Mouse (Mus musculus) MEL (cell line): ENCODE results near the gene Eif1.

Experiments used
- CTCF ChIP-seq, 3 experiments: IDR thresholded peaks in 2 of 3; conservative IDR thresholded peaks in 1 of 3; 2 replicates each; pipeline ENCODE4 v1.5.1; 2011 to 2012; ENCODE audit warnings: low read length in 3 of 3, low read depth in 2 of 3, mild to moderate bottlenecking in 2 of 3, improper control_type of control experiment in 1 of 3, inconsistent platforms in 1 of 3, mixed read lengths in 1 of 3, moderate library complexity in 1 of 3; ENCODE audit not compliant: control insufficient read depth in 1 of 3, insufficient read depth in 1 of 3, poor library complexity in 1 of 3, severe bottlenecking in 1 of 3
- HCFC1 ChIP-seq: IDR thresholded peaks from 2 replicates; pipeline ENCODE4 v1.6.1; 2012; ENCODE audit warnings: low read depth, mild to moderate bottlenecking, inconsistent platforms, low read length, improper control_type of control experiment, moderate library complexity
- MAX ChIP-seq: IDR thresholded peaks from 2 replicates; pipeline ENCODE4 v1.6.1; 2011; ENCODE audit warnings: low read length, improper control_type of control experiment
- POLR2A ChIP-seq, 2 experiments: IDR thresholded peaks; 2 replicates each; pipeline ENCODE4 v1.6.1; 2011 to 2012; ENCODE audit warnings: low read length in 2 of 2, mild to moderate bottlenecking in 2 of 2, control low read depth in 1 of 2, improper control_type of control experiment in 1 of 2, low read depth in 1 of 2, moderate library complexity in 1 of 2; ENCODE audit not compliant: control insufficient read depth in 1 of 2, insufficient read depth in 1 of 2, poor library complexity in 1 of 2
- RCOR1 ChIP-seq: IDR thresholded peaks from 2 replicates; pipeline ENCODE4 v1.6.1; 2012; ENCODE audit warnings: low read depth, mild to moderate bottlenecking, inconsistent platforms, low read length, improper control_type of control experiment
- SIN3A ChIP-seq: IDR thresholded peaks from 2 replicates; pipeline ENCODE4 v1.6.1; 2012; ENCODE audit warnings: low read length, improper control_type of control experiment, inconsistent platforms
- TBP ChIP-seq: IDR thresholded peaks from 2 replicates; pipeline ENCODE4 v1.8.0; 2011; ENCODE audit warnings: low read depth, low read length, improper control_type of control experiment

GRCm38 (mm10) chr11:100292884-100293283 lies 26.8 kb upstream of the Eif1 start:
- TF ChIP-seq HCFC1 (no peak), MAX (no peak), POLR2A (IDR thresholded peaks at IDR 0.05; ENCODE audit: control insufficient read depth in 1 of 2, insufficient read depth in 1 of 2, low read depth in 1 of 2, low read length in 2 of 2, poor library complexity in 1 of 2) (no peak), RCOR1 (no peak), CTCF (IDR thresholded peaks at IDR 0.05 in 2 of 3, conservative IDR thresholded peaks at IDR 0.05 in 1 of 3; ENCODE audit: control insufficient read depth in 1 of 3, insufficient read depth in 1 of 3, low read depth in 2 of 3, low read length in 3 of 3, poor library complexity in 1 of 3, severe bottlenecking in 1 of 3) (no peak), TBP (no peak), SIN3A (no peak)
